Mouse (Mus musculus) MEL (cell line): ENCODE measurements at regions not wholly inside any gene's neighbourhood (a gene's known extent, or its start where the extent isn't known, plus 50 kb on each side); places are given as distances from the start of the nearest gene placed in this dataset.

Experiments
- DNase-seq: peaks from one replicate; pipeline ENCODE4 v3.0.0; 2011; ENCODE audit warnings: low read depth, low spot score
- H3K27ac ChIP-seq: 2 replicates; pipeline ENCODE4 v1.5.1; 2012; ENCODE audit warnings: low read depth, mild to moderate bottlenecking, control low read depth, low read length, moderate library complexity; ENCODE audit not compliant: control insufficient read depth
- H3K27me3 ChIP-seq, 2 experiments: fragments of 150-350 bp in 1 of 2; sonication (generic) in 1 of 2; 2 replicates each; pipeline ENCODE4 v1.6.1; 2012; ENCODE audit warnings: low read length in 2 of 2, mild to moderate bottlenecking in 2 of 2, improper control_type of control experiment in 1 of 2, moderate library complexity in 1 of 2; ENCODE audit not compliant: insufficient read depth in 2 of 2, control insufficient read depth in 1 of 2
- H3K36me3 ChIP-seq, 2 experiments: 2 replicates each; pipeline ENCODE4 v1.6.1; 2012 to 2014; ENCODE audit warnings: low read length in 2 of 2, improper control_type of control experiment in 1 of 2, inconsistent platforms in 1 of 2, mild to moderate bottlenecking in 1 of 2; ENCODE audit not compliant: insufficient read depth in 2 of 2, control insufficient read depth in 1 of 2
- H3K4me1 ChIP-seq, 2 experiments: fragments of 150-350 bp in 1 of 2; sonication (generic) in 1 of 2; 2 replicates each; pipeline ENCODE4 v1.6.1; 2012; ENCODE audit warnings: low read length in 2 of 2, improper control_type of control experiment in 1 of 2, mild to moderate bottlenecking in 1 of 2; ENCODE audit not compliant: insufficient read depth in 2 of 2, control insufficient read depth in 1 of 2
- H3K4me3 ChIP-seq, 2 experiments: fragments of 150-350 bp in 1 of 2; sonication (generic) in 1 of 2; 2 replicates each; pipeline ENCODE4 v1.5.1; 2012; ENCODE audit warnings: low read depth in 2 of 2, low read length in 2 of 2, mild to moderate bottlenecking in 2 of 2, moderate library complexity in 2 of 2, control low read depth in 1 of 2, improper control_type of control experiment in 1 of 2; ENCODE audit not compliant: control insufficient read depth in 1 of 2, insufficient read depth in 1 of 2
- H3K79me2 ChIP-seq: 2 replicates; pipeline ENCODE4 v1.6.1; 2012; ENCODE audit warnings: mild to moderate bottlenecking, low read length, moderate library complexity; ENCODE audit not compliant: control insufficient read depth, poor library complexity, insufficient read depth
- H3K9ac ChIP-seq: 2 replicates; pipeline ENCODE4 v1.6.1; 2012; ENCODE audit warnings: low read depth, mild to moderate bottlenecking, control low read depth, low read length, moderate library complexity; ENCODE audit not compliant: control insufficient read depth, poor library complexity, severe bottlenecking
- H3K9me3 ChIP-seq: fragments of 150-350 bp; sonication (generic); replicated peaks from 2 replicates; pipeline ENCODE4 v1.6.1; 2012; ENCODE audit warnings: mild to moderate bottlenecking, low read length, improper control_type of control experiment, moderate library complexity; ENCODE audit not compliant: insufficient read depth
- CHD1 ChIP-seq: IDR thresholded peaks from 2 replicates; pipeline ENCODE4 v1.6.1; 2012; ENCODE audit warnings: low read depth, mild to moderate bottlenecking, inconsistent platforms, low read length, improper control_type of control experiment
- CHD2 ChIP-seq: IDR thresholded peaks from 2 replicates; pipeline ENCODE4 v1.6.1; 2011; ENCODE audit warnings: low read length, improper control_type of control experiment
- CTCF ChIP-seq, 3 experiments: IDR thresholded peaks in 2 of 3; conservative IDR thresholded peaks in 1 of 3; 2 replicates each; pipeline ENCODE4 v1.5.1; 2011 to 2012; ENCODE audit warnings: low read length in 3 of 3, low read depth in 2 of 3, mild to moderate bottlenecking in 2 of 3, improper control_type of control experiment in 1 of 3, inconsistent platforms in 1 of 3, mixed read lengths in 1 of 3, moderate library complexity in 1 of 3; ENCODE audit not compliant: control insufficient read depth in 1 of 3, insufficient read depth in 1 of 3, poor library complexity in 1 of 3, severe bottlenecking in 1 of 3
- E2F4 ChIP-seq: IDR thresholded peaks from 2 replicates; pipeline ENCODE4 v1.6.1; 2011; ENCODE audit warnings: low read depth, low read length, improper control_type of control experiment, borderline replicate concordance
- ELF1 ChIP-seq: IDR thresholded peaks from 2 replicates; pipeline ENCODE4 v1.6.1; 2014; ENCODE audit warnings: low read depth, mild to moderate bottlenecking, inconsistent platforms, low read length, improper control_type of control experiment, moderate library complexity
- HCFC1 ChIP-seq: IDR thresholded peaks from 2 replicates; pipeline ENCODE4 v1.6.1; 2012; ENCODE audit warnings: low read depth, mild to moderate bottlenecking, inconsistent platforms, low read length, improper control_type of control experiment, moderate library complexity
- JUND ChIP-seq: IDR thresholded peaks from 2 replicates; pipeline ENCODE4 v1.6.1; 2011; ENCODE audit warnings: low read depth, mild to moderate bottlenecking, improper control_type of control experiment, low read length
- MAFK ChIP-seq: IDR thresholded peaks from 2 replicates; pipeline ENCODE4 v1.6.1; 2011; ENCODE audit warnings: low read depth, mild to moderate bottlenecking, low read length, improper control_type of control experiment, borderline replicate concordance
- MEF2A ChIP-seq: IDR thresholded peaks from 2 replicates; pipeline ENCODE4 v1.6.1; 2014; ENCODE audit warnings: low read depth, mild to moderate bottlenecking, inconsistent platforms, low read length, improper control_type of control experiment; ENCODE audit not compliant: poor library complexity, insufficient replicate concordance, severe bottlenecking; ENCODE audit errors: extremely low read depth
- MYB ChIP-seq: IDR thresholded peaks from 2 replicates; pipeline ENCODE4 v1.6.1; 2011; ENCODE audit warnings: mild to moderate bottlenecking, low read depth, low read length, improper control_type of control experiment
- NRF1 ChIP-seq: IDR thresholded peaks from 2 replicates; pipeline ENCODE4 v1.6.1; 2014; ENCODE audit warnings: low read depth, mild to moderate bottlenecking, inconsistent platforms, low read length, improper control_type of control experiment, moderate library complexity; ENCODE audit not compliant: poor library complexity, insufficient read depth, severe bottlenecking
- SIN3A ChIP-seq: IDR thresholded peaks from 2 replicates; pipeline ENCODE4 v1.6.1; 2012; ENCODE audit warnings: low read length, improper control_type of control experiment, inconsistent platforms
- SMC3 ChIP-seq: IDR thresholded peaks from 2 replicates; pipeline ENCODE4 v1.6.1; 2011; ENCODE audit warnings: low read depth, low read length, improper control_type of control experiment
- TAL1 ChIP-seq: IDR thresholded peaks from 2 replicates; pipeline ENCODE4 v1.6.1; 2012; ENCODE audit warnings: mild to moderate bottlenecking, inconsistent platforms, low read length, moderate library complexity, mixed read lengths
- TCF12 ChIP-seq: IDR thresholded peaks from 2 replicates; pipeline ENCODE4 v1.6.1; 2014; ENCODE audit warnings: low read depth, mild to moderate bottlenecking, inconsistent platforms, low read length, improper control_type of control experiment, moderate library complexity
- USF2 ChIP-seq, 2 experiments: IDR thresholded peaks; 2 replicates each; pipeline ENCODE4 v1.6.1; 2011 to 2012; ENCODE audit warnings: improper control_type of control experiment in 2 of 2, low read length in 2 of 2, borderline replicate concordance in 1 of 2, inconsistent platforms in 1 of 2, low read depth in 1 of 2, mild to moderate bottlenecking in 1 of 2; ENCODE audit not compliant: insufficient read depth in 1 of 2
- ZC3H11A ChIP-seq: IDR thresholded peaks from 2 replicates; pipeline ENCODE4 v1.6.1; 2012; ENCODE audit warnings: low read depth, mild to moderate bottlenecking, inconsistent platforms, low read length, improper control_type of control experiment
- ZKSCAN1 ChIP-seq: IDR thresholded peaks from 2 replicates; pipeline ENCODE4 v1.6.1; 2012; ENCODE audit warnings: low read depth, mild to moderate bottlenecking, inconsistent platforms, low read length, improper control_type of control experiment, moderate library complexity
- ZNF384 ChIP-seq: IDR thresholded peaks from 2 replicates; pipeline ENCODE4 v1.6.1; 2012; ENCODE audit warnings: low read depth, mild to moderate bottlenecking, inconsistent platforms, low read length, improper control_type of control experiment

- Histone ChIP-seq H3K9me3 (no peaks in the 10 kb centered on the region), H3K9ac (no peak overlapping the region), H3K27ac (no peak overlapping the region), H3K27me3 (no peaks in the 10 kb centered on the region)
- DNase-seq: no peak
- TF ChIP-seq SMC3: no peak
- TF ChIP-seq ZC3H11A: no peak
- no peak for TF ChIP-seq CHD2
- no peak for TF ChIP-seq TCF12
- no peak for TF ChIP-seq E2F4
- no peak for TF ChIP-seq SIN3A
- no peak for TF ChIP-seq CTCF (IDR thresholded peaks at IDR 0.05 in 2 of 3, conservative IDR thresholded peaks at IDR 0.05 in 1 of 3; ENCODE audit: control insufficient read depth in 1 of 3, insufficient read depth in 1 of 3, low read depth in 2 of 3, low read length in 3 of 3, poor library complexity in 1 of 3, severe bottlenecking in 1 of 3)
- no peak for TF ChIP-seq JUND
- TF ChIP-seq MAFK: no peak
- TF ChIP-seq, all 39 proteins: peak for 0
- H3K79me2 ChIP-seq: no peaks in the 10 kb centered on the region
- no peaks in the 10 kb centered on the region for H3K36me3 ChIP-seq
- H3K4me1 ChIP-seq: no peaks in the 10 kb centered on the region
- no peak overlapping the region for H3K4me3 ChIP-seq
Measured at GRCm38 (mm10) chr4:127736151-127736550, 234.6 kb downstream of the CK137956 start.

GRCm38 (mm10) chr4:127734641-127735040, 236.1 kb downstream of the CK137956 start:
- Histone ChIP-seq H3K27me3 (no peaks in the 10 kb centered on the region), H3K4me3 (no peak overlapping the region), H3K36me3 (no peaks in the 10 kb centered on the region), H3K79me2 (no peaks in the 10 kb centered on the region), H3K27ac (no peak overlapping the region), H3K4me1 (no peaks in the 10 kb centered on the region), H3K9ac (no peak overlapping the region), H3K9me3 (no peaks in the 10 kb centered on the region)
- DNase-seq: no peak
- no peak for TF ChIP-seq CHD1
- no peak for TF ChIP-seq MEF2A
- no peak for TF ChIP-seq ELF1
- no peak for TF ChIP-seq MYB
- no peak for TF ChIP-seq TCF12
- TF ChIP-seq TAL1: no peak
- TF ChIP-seq ZNF384: no peak
- TF ChIP-seq USF2 (IDR thresholded peaks at IDR 0.05; ENCODE audit: borderline replicate concordance in 1 of 2, insufficient read depth in 1 of 2, low read depth in 1 of 2, low read length in 2 of 2): no peak
- no peak for TF ChIP-seq NRF1
- no peak for TF ChIP-seq HCFC1
- TF ChIP-seq ZKSCAN1: no peak
